Mouse (Mus musculus): ENCODE measurements around the gene Ocm.

DNA sequence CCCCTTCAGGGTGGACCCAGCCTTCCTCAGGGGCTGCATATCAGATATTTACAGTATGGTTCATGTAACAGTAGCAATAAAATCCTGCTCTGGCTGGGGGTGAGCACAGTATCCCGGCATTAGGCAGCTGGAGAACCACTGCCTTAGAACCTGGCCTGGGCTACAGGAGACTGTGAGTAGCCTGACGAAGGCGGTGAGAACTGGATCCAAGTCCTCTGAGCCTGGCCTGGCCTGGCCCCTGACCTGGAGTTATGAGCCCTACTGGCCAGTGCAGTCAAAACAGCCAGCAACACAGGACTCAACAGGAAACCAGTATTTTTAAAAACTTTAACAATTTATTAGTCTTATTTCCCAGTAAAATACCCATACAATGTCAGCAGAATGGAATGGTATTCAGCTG, 38.9 kb downstream of the Ocm start:
- no peak for TF ChIP-seq CTCF (IDR thresholded peaks at IDR 0.05; ENCODE audit: borderline replicate concordance, insufficient read depth, low read length)
- no peak for TF ChIP-seq POLR2A (IDR thresholded peaks at IDR 0.05; ENCODE audit: low read depth, low read length)

All from embryonic fibroblast, embryonic 13.5 days (primary cell).